Comparison of ENCODE assay signal across 11 mouse cellular contexts in genomic region chr9:53320894-53321650, GRCm38 (mm10). TPM values are rescaled to one million over a fixed set of nuclear protein-coding genes. Genes with fewer than 3 reads are reported as not detected.
DNase-seq lines count a peak whose midpoint lies in the region; ATAC-seq and TF ChIP-seq lines count a peak whose summit lies in the region.
"Had no signal": no experiment of that assay in that cellular context is flagged by ENCODE, and none has a peak within 500 bp of the region (broad histone marks: within the 10 kb centered on the region; RNA-seq: fewer than 3 reads in every experiment).

No protein-coding gene starts in this region.

- ATAC-seq in intestine, embryonic 14.5 days (replicated peaks; ENCODE audit: low FRiP score, low TSS enrichment, low read depth): no peak
- no peak for ATAC-seq in intestine, postnatal 0 days
- ATAC-seq in stomach, postnatal 0 days (ENCODE audit: low FRiP score, low TSS enrichment): peak; percentile 12; the same call in 1 of the 2 replicates
- no peak for ATAC-seq in megakaryocyte-erythroid progenitor cell, adult 5-6 weeks (replicated peaks; ENCODE audit: low FRiP score, low TSS enrichment, poor library complexity, severe bottlenecking)
- ATAC-seq: liver, embryonic 12.5 days had no signal

- no peaks in the 10 kb centered on the region for H3K9me3 ChIP-seq in intestine, embryonic 14.5 days (ENCODE audit: control insufficient read depth, low read length)
- H3K9me3 ChIP-seq in intestine, postnatal 0 days (ENCODE audit: control insufficient read depth): no peaks in the 10 kb centered on the region
- H3K9me3 ChIP-seq in stomach, postnatal 0 days (ENCODE audit: control insufficient read depth, low read length): no peaks in the 10 kb centered on the region
- H3K9me3 ChIP-seq: liver, embryonic 12.5 days had no signal

- H3K4me2 ChIP-seq in intestine, embryonic 14.5 days (ENCODE audit: low read length): no peak overlapping the region
- no peak overlapping the region for H3K4me2 ChIP-seq in intestine, postnatal 0 days (replicated peaks; ENCODE audit: low read depth)
- no peak overlapping the region; the same call in 1 of the 2 replicates for H3K4me2 ChIP-seq in stomach, postnatal 0 days (replicated peaks; ENCODE audit: low read depth)
- H3K4me2 ChIP-seq: liver, embryonic 12.5 days had no signal

- H3K4me3 ChIP-seq in intestine, embryonic 14.5 days (ENCODE audit: low read depth, low read length): no peak overlapping the region
- H3K4me3 ChIP-seq in intestine, postnatal 0 days (ENCODE audit: low read depth, low read length): no peak overlapping the region
- H3K4me3 ChIP-seq in stomach, postnatal 0 days (ENCODE audit: low read depth, low read length): no peak overlapping the region
- H3K4me3 ChIP-seq: liver, embryonic 12.5 days had no signal

- no peaks in the 10 kb centered on the region for H3K4me1 ChIP-seq in intestine, embryonic 14.5 days (replicated peaks; ENCODE audit: control insufficient read depth, insufficient read depth, low read length)
- H3K4me1 ChIP-seq in intestine, postnatal 0 days (replicated peaks; ENCODE audit: control insufficient read depth, insufficient read depth, low read length): no peaks in the 10 kb centered on the region
- no peaks in the 10 kb centered on the region for H3K4me1 ChIP-seq in stomach, postnatal 0 days (replicated peaks; ENCODE audit: control insufficient read depth, insufficient read depth)
- H3K4me1 ChIP-seq: liver, embryonic 12.5 days had no signal

- WGBS in intestine, embryonic 14.5 days: 60% methylated on average over 10 of the region's 10 CpGs
- 55% methylated on average over 10 of the region's 10 CpGs for WGBS in intestine, postnatal 0 days
- WGBS in stomach, postnatal 0 days: 35% methylated on average over 10 of the region's 10 CpGs

- no peaks in the 10 kb centered on the region for H3K27me3 ChIP-seq in intestine, embryonic 14.5 days (replicated peaks; ENCODE audit: control insufficient read depth, insufficient read depth, low read length)
- no peaks in the 10 kb centered on the region for H3K27me3 ChIP-seq in intestine, postnatal 0 days (replicated peaks; ENCODE audit: control insufficient read depth, insufficient read depth, low read length)
- no peaks in the 10 kb centered on the region for H3K27me3 ChIP-seq in stomach, postnatal 0 days (ENCODE audit: control insufficient read depth, insufficient read depth, low read length)
- H3K27me3 ChIP-seq: liver, embryonic 12.5 days had no signal

- TF ChIP-seq EP300 in stomach, postnatal 0 days (optimal IDR thresholded peaks at IDR 0.05): no peak

- H3K36me3 ChIP-seq in intestine, embryonic 14.5 days (ENCODE audit: control insufficient read depth, insufficient read depth, low read length): no peaks in the 10 kb centered on the region
- no peaks in the 10 kb centered on the region for H3K36me3 ChIP-seq in intestine, postnatal 0 days (ENCODE audit: control insufficient read depth, insufficient read depth)
- H3K36me3 ChIP-seq in stomach, postnatal 0 days (ENCODE audit: control insufficient read depth, insufficient read depth, low read length): no peaks in the 10 kb centered on the region
- H3K36me3 ChIP-seq: liver, embryonic 12.5 days had no signal

- DNase-seq in intestine, embryonic 14.5 days (ENCODE audit: low spot score): peak; percentile 42
- peak; percentile 23 for DNase-seq in right cerebral cortex, adult 18-20 months
- DNase-seq in right cerebral cortex, postnatal 36 days (ENCODE audit: low spot score in 2 of 2): no peak
- DNase-seq in cerebellum, postnatal 25 days: peak; percentile 93 to 96
- no peak for DNase-seq in stomach, postnatal 0 days (ENCODE audit: low spot score)
- DNase-seq in testis, postnatal 10 days (ENCODE audit: low spot score): no peak
- DNase-seq: adrenal gland, adult 8-10 months; layer of hippocampus, adult 9-11 months had no signal

- no peak overlapping the region for H3K9ac ChIP-seq in intestine, embryonic 14.5 days (ENCODE audit: low read length)
- H3K9ac ChIP-seq in intestine, postnatal 0 days (ENCODE audit: low read depth, low read length): no peak overlapping the region
- no peak overlapping the region for H3K9ac ChIP-seq in stomach, postnatal 0 days (ENCODE audit: low read length)
- H3K9ac ChIP-seq: liver, embryonic 12.5 days had no signal

- TF ChIP-seq CTCF in intestine, postnatal 0 days (IDR thresholded peaks at IDR 0.05; ENCODE audit: low read depth): no peak
- no peak for TF ChIP-seq CTCF in stomach, postnatal 0 days (IDR thresholded peaks at IDR 0.05; ENCODE audit: low read depth)

- H3K27ac ChIP-seq in intestine, embryonic 14.5 days (ENCODE audit: low read depth): no peak overlapping the region
- no peak overlapping the region for H3K27ac ChIP-seq in intestine, postnatal 0 days (ENCODE audit: low read depth, low read length)
- H3K27ac ChIP-seq in stomach, postnatal 0 days (replicated peaks): no peak overlapping the region
- H3K27ac ChIP-seq: liver, embryonic 12.5 days had no signal

RNA-seq across cellular contexts. Expression of gene Exph5, which starts 19.6 kb away (rescaled TPM):
- polyA plus RNA-seq in intestine, embryonic 14.5 days (2014; fragmentation: Nextera tagmentation; extraction: Ambion mirVana): 4.9 and 6.2 TPM in 2 replicates
- 2.4 and 3.1 TPM in 2 replicates for polyA plus RNA-seq in intestine, postnatal 0 days (2015; fragmentation: Nextera tagmentation; extraction: Ambion mirVana)
- polyA plus RNA-seq in stomach, postnatal 0 days (2015; fragmentation: Nextera tagmentation; extraction: Ambion mirVana): 5.4 and 6.5 TPM in 2 replicates
- total RNA-seq in megakaryocyte-erythroid progenitor cell, adult 5-6 weeks (2014; fragmentation: Nextera tagmentation): not detected in 2 replicates
- not detected in 2 replicates for total RNA-seq in megakaryocyte-erythroid progenitor cell, adult 5-6 weeks (2017)

Comparison
In these comparisons a context has a peak if more than half of its experiments do, and no peak if none do; other contexts are left out.
1. DNase-seq: peak in intestine, embryonic 14.5 days (single experiment), right cerebral cortex, adult 18-20 months (single experiment) and cerebellum, postnatal 25 days (2 of 2); none in right cerebral cortex, postnatal 36 days (0 of 2), stomach, postnatal 0 days (single experiment) and testis, postnatal 10 days (single experiment).